In genomic region chr7:64326892-64327291, GRCm38 (mm10) we compare ENCODE assay signal across 9 mouse cellular contexts. TPM values are rescaled to one million over a fixed set of nuclear protein-coding genes. Genes with fewer than 3 reads are reported as not detected.
DNase-seq lines count a peak whose midpoint lies in the region; ATAC-seq and TF ChIP-seq lines count a peak whose summit lies in the region.
"Had no signal": no experiment of that assay in that cellular context is flagged by ENCODE, and none has a peak within 500 bp of the region (broad histone marks: within the 10 kb centered on the region; RNA-seq: fewer than 3 reads in every experiment).

No protein-coding gene starts in this region.

- peak; percentile 80 for ATAC-seq in G1E (ENCODE audit: extremely low read depth, insufficient number of reproducible peaks, low FRiP score, poor library complexity, severe bottlenecking)
- peak; percentile 77 for ATAC-seq in forebrain, embryonic 15.5 days (replicated peaks)
- ATAC-seq in hindbrain, embryonic 12.5 days (ENCODE audit: low FRiP score): peak; percentile 54

- TF ChIP-seq CTCF in G1E (IDR thresholded peaks at IDR 0.05; ENCODE audit: low read depth, low read length): peak; percentile 87

- H3K4me1 ChIP-seq in G1E (ENCODE audit: insufficient read depth, low read depth, low read length): peaks cover 9% of the 10 kb centered on the region
- no peaks in the 10 kb centered on the region for H3K4me1 ChIP-seq in forebrain, embryonic 15.5 days
- no peaks in the 10 kb centered on the region for H3K4me1 ChIP-seq in hindbrain, embryonic 12.5 days
- H3K4me1 ChIP-seq: limb, embryonic 12.5 days had no signal

- 22% methylated on average over 1 of the region's 1 CpGs for whole genome bisulfite sequencing in forebrain, embryonic 15.5 days
- WGBS in hindbrain, embryonic 12.5 days: 29% methylated on average over 1 of the region's 1 CpGs

- H3K9ac ChIP-seq in forebrain, embryonic 15.5 days (replicated peaks): no peak overlapping the region
- no peak overlapping the region for H3K9ac ChIP-seq in hindbrain, embryonic 12.5 days
- H3K9ac ChIP-seq: limb, embryonic 12.5 days had no signal

- H3K4me2 ChIP-seq in forebrain, embryonic 15.5 days (replicated peaks): no peak overlapping the region
- H3K4me2 ChIP-seq in hindbrain, embryonic 12.5 days (replicated peaks): no peak overlapping the region
- H3K4me2 ChIP-seq: limb, embryonic 12.5 days had no signal

- DNase-seq in G1E (ENCODE audit: low spot score): peak; percentile 58
- DNase-seq in c-Kit-positive CD71-positive TER-119-positive erythroid progenitor cells, embryonic 14.5 days (ENCODE audit: low spot score): peak; percentile 79
- DNase-seq in layer of hippocampus, adult 9-11 months: peak; percentile 69
- peak; percentile 92 for DNase-seq in lung, postnatal 14 days
- peak; percentile 71 for DNase-seq in ovary, postnatal 36 days (ENCODE audit: low spot score)
- DNase-seq in thymus, postnatal 10 days (ENCODE audit: low spot score in 2 of 2): peak; percentile 73 to 93

- no peaks in the 10 kb centered on the region for H3K27me3 ChIP-seq in G1E (ENCODE audit: insufficient read depth, low read length)
- no peaks in the 10 kb centered on the region for H3K27me3 ChIP-seq in forebrain, embryonic 15.5 days
- no peaks in the 10 kb centered on the region for H3K27me3 ChIP-seq in hindbrain, embryonic 12.5 days
- H3K27me3 ChIP-seq: limb, embryonic 12.5 days had no signal

- no peak overlapping the region for H3K27ac ChIP-seq in forebrain, embryonic 15.5 days (replicated peaks)
- H3K27ac ChIP-seq in hindbrain, embryonic 12.5 days: no peak overlapping the region
- H3K27ac ChIP-seq: limb, embryonic 12.5 days had no signal

- no peaks in the 10 kb centered on the region for H3K9me3 ChIP-seq in G1E (replicated peaks)
- H3K9me3 ChIP-seq in forebrain, embryonic 15.5 days: no peaks in the 10 kb centered on the region
- H3K9me3 ChIP-seq in hindbrain, embryonic 12.5 days (replicated peaks): no peaks in the 10 kb centered on the region
- H3K9me3 ChIP-seq: limb, embryonic 12.5 days had no signal

- H3K4me3 ChIP-seq in G1E (ENCODE audit: low read depth, low read length): no peak overlapping the region
- no peak overlapping the region for H3K4me3 ChIP-seq in forebrain, embryonic 15.5 days
- no peak overlapping the region for H3K4me3 ChIP-seq in hindbrain, embryonic 12.5 days
- H3K4me3 ChIP-seq: limb, embryonic 12.5 days had no signal

- H3K36me3 ChIP-seq in G1E (replicated peaks): peaks cover 61% of the 10 kb centered on the region
- peaks cover 6% of the 10 kb centered on the region; the same call in 1 of the 2 replicates for H3K36me3 ChIP-seq in forebrain, embryonic 15.5 days
- H3K36me3 ChIP-seq in hindbrain, embryonic 12.5 days: peaks cover 22% of the 10 kb centered on the region

RNA-seq across cellular contexts. Expression of gene Mtmr10, which starts 39.4 kb away (rescaled TPM):
- total RNA-seq in G1E (2014; fragmentation: Nextera tagmentation): 11.0 and 18.1 TPM in 2 replicates
- total RNA-seq in G1E (2017): 6.5 and 8.5 TPM in 2 replicates
- 2.6 and 2.9 TPM in 2 replicates for polyA plus RNA-seq in G1E (2012)
- 7.5 and 8.7 TPM in 2 replicates for polyA plus RNA-seq in forebrain, embryonic 15.5 days (2015; fragmentation: Nextera tagmentation; extraction: Ambion mirVana)
- polyA plus RNA-seq in hindbrain, embryonic 12.5 days (2016; fragmentation: Nextera tagmentation; extraction: Ambion mirVana): 14.7 and 15.6 TPM in 2 replicates

RNA-seq across cellular contexts. Expression of gene Fan1, which starts 47.0 kb away (rescaled TPM):
- total RNA-seq in G1E (2014; fragmentation: Nextera tagmentation): 6.2 and 8.1 TPM in 2 replicates
- total RNA-seq in G1E (2017): 7.1 and 9.0 TPM in 2 replicates
- polyA plus RNA-seq in G1E (2012): 1.5 and 1.8 TPM in 2 replicates
- polyA plus RNA-seq in forebrain, embryonic 15.5 days (2015; fragmentation: Nextera tagmentation; extraction: Ambion mirVana): 7.5 and 8.5 TPM in 2 replicates
- 9.1 and 10.1 TPM in 2 replicates for polyA plus RNA-seq in hindbrain, embryonic 12.5 days (2016; fragmentation: Nextera tagmentation; extraction: Ambion mirVana)
